Mouse (Mus musculus) bone marrow macrophage, adult 2 months (primary cell): ENCODE results near the gene Clk1.

Source experiments
- CTCF ChIP-seq: IDR thresholded peaks from 2 replicates; pipeline ENCODE4 v1.5.1; 2012; ENCODE audit warnings: low read depth, mild to moderate bottlenecking, low read length, moderate library complexity
- POLR2A ChIP-seq: IDR thresholded peaks from 2 replicates; pipeline ENCODE4 v1.6.1; 2012; ENCODE audit warnings: mild to moderate bottlenecking, low read depth, low read length, borderline replicate concordance

GRCm38 (mm10) chr1:58445143-58445722 lies 21.4 kb upstream of the Clk1 start, which contains the start of the genes Nif3l1 and Ppil3:
- no peak for TF ChIP-seq POLR2A
- no peak for TF ChIP-seq CTCF
